Mouse (Mus musculus) heart, embryonic 12.5 days (tissue): Measurements from ENCODE around the gene Cpxm1. TPM values are rescaled to one million over a fixed set of nuclear protein-coding genes. Genes with fewer than 3 reads are reported as not detected.
A peak's percentile ranks its signal among the peaks of the same experiment; 100 is the strongest.

ENCODE experiments used
- ATAC-seq: fragments of 200-750 bp; cut with Nextera tagmentation; 2 replicates; pipeline ENCODE4 v1.8.0; 2017; ENCODE audit warnings: moderate TSS enrichment, moderate library complexity; ENCODE audit not compliant: insufficient number of reproducible peaks, low FRiP score
- H3K27ac ChIP-seq: fragments of 300-500 bp; sonication (generic); 2 replicates; pipeline ENCODE4 v1.5.1; 2016; ENCODE audit warnings: mild to moderate bottlenecking, moderate library complexity; ENCODE audit not compliant: poor library complexity, severe bottlenecking
- H3K27me3 ChIP-seq: fragments of 300-500 bp; sonication (generic); replicated peaks from 2 replicates; pipeline ENCODE4 v1.6.1; 2016; ENCODE audit warnings: mild to moderate bottlenecking, moderate library complexity
- H3K36me3 ChIP-seq: fragments of 300-500 bp; sonication (generic); 2 replicates; pipeline ENCODE4 v1.6.1; 2016; ENCODE audit warnings: mild to moderate bottlenecking, moderate library complexity
- H3K4me1 ChIP-seq: fragments of 300-500 bp; sonication (generic); replicated peaks from 2 replicates; pipeline ENCODE4 v1.6.1; 2016; ENCODE audit warnings: mild to moderate bottlenecking
- H3K4me2 ChIP-seq: fragments of 300-500 bp; sonication (generic); 2 replicates; pipeline ENCODE4 v1.6.1; 2016; ENCODE audit warnings: mild to moderate bottlenecking, moderate library complexity
- H3K4me3 ChIP-seq: fragments of 300-500 bp; sonication (generic); 2 replicates; pipeline ENCODE4 v1.5.1; 2016; ENCODE audit warnings: mild to moderate bottlenecking
- H3K9ac ChIP-seq: fragments of 300-500 bp; sonication (generic); 2 replicates; pipeline ENCODE4 v1.6.1; 2016; ENCODE audit warnings: mild to moderate bottlenecking, moderate library complexity
- H3K9me3 ChIP-seq: fragments of 300-500 bp; sonication (generic); replicated peaks from 2 replicates; pipeline ENCODE4 v1.6.1; 2016; ENCODE audit warnings: mild to moderate bottlenecking, moderate library complexity
- WGBS: fragments of 180-500 bp; shearing (Covaris S2); methylation state at CpG from one replicate; pipeline ENCODE4 v1.1.7; 2016; 5-methylcytosine and 5-hydroxymethylcytosine counted together
- polyA plus RNA-seq: library from polyadenylated mRNA; unstranded; fragments of >200 nt; fragmentation: Nextera tagmentation; extraction: Ambion mirVana; gene quantifications from 2 replicates; pipeline ENCODE4 v1.2.1, GENCODE M21; 2016

Cpxm1 gene
- polyA plus RNA-seq, 1 experiment from 2014 or later = 33.3 TPM

- no peaks in the 10 kb centered on the region for H3K27me3 ChIP-seq
- peak overlapping the region; percentile 79 for H3K27ac ChIP-seq
- peak overlapping the region; percentile 80 for H3K4me3 ChIP-seq
- peaks cover 13% of the 10 kb centered on the region for H3K4me1 ChIP-seq
- 13% methylated on average over 49 of the region's 49 CpGs for WGBS
- no peaks in the 10 kb centered on the region for H3K9me3 ChIP-seq
- peaks cover 24% of the 10 kb centered on the region for H3K36me3 ChIP-seq
- H3K4me2 ChIP-seq = peak overlapping the region; percentile 78
- peak; percentile 65 for ATAC-seq
- peak overlapping the region; percentile 79 for H3K9ac ChIP-seq
These were observed 26.2 kb upstream of the Cpxm1 start for GRCm38 (mm10) chr2:130423397-130424125.

- H3K36me3 ChIP-seq = peaks cover 26% of the 10 kb centered on the region
- ATAC-seq = no peak
- no peak overlapping the region for H3K4me3 ChIP-seq
- H3K27me3 ChIP-seq = no peaks in the 10 kb centered on the region
- H3K27ac ChIP-seq = no peak overlapping the region
- peaks cover 13% of the 10 kb centered on the region for H3K4me1 ChIP-seq
- no peak overlapping the region for H3K4me2 ChIP-seq
- WGBS = 95% methylated on average over 26 of the region's 26 CpGs
- H3K9ac ChIP-seq = no peak overlapping the region
- H3K9me3 ChIP-seq = no peaks in the 10 kb centered on the region
These were observed 24.6 kb upstream of the Cpxm1 start for GRCm38 (mm10) chr2:130421781-130422620.

- Histone ChIP-seq H3K36me3 (peaks cover 9% of the 10 kb centered on the region), H3K9ac (no peak overlapping the region), H3K27ac (no peak overlapping the region), H3K9me3 (no peaks in the 10 kb centered on the region), H3K27me3 (no peaks in the 10 kb centered on the region), H3K4me1 (peaks cover 3% of the 10 kb centered on the region; the same call in 1 of the 2 replicates), H3K4me2 (no peak overlapping the region), H3K4me3 (no peak overlapping the region)
- ATAC-seq = no peak
- 72% methylated on average over 6 of the region's 6 CpGs for WGBS
These were observed 16.9 kb upstream of the Cpxm1 start for GRCm38 (mm10) chr2:130414094-130414856.

DNA sequence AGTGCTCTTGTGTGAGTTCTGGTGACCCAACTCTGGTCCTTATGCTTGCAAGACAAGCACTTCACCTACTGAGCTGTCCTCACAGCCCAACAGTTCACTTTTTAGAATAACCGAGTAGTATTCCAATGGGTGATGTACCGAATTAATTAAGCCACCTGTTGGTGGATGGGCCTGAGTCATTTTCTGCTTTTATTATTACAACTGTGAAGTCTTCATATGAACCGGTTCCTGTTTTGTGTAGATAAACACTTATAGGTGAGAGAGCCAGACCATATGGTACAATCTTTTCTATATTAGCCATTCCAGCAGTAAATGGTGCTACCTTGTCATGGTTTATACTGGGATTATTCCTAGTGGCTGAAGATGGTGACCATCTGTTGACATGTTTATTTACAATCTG lies 15.4 kb upstream of the Cpxm1 start:
- H3K4me1 ChIP-seq = peaks cover 3% of the 10 kb centered on the region; the same call in 1 of the 2 replicates
- no peak overlapping the region for H3K9ac ChIP-seq
- H3K27me3 ChIP-seq = no peaks in the 10 kb centered on the region
- no peak overlapping the region for H3K27ac ChIP-seq
- H3K36me3 ChIP-seq = no peaks in the 10 kb centered on the region
- no peak overlapping the region for H3K4me3 ChIP-seq
- WGBS = 74% methylated on average over 3 of the region's 3 CpGs
- no peaks in the 10 kb centered on the region for H3K9me3 ChIP-seq
- no peak for ATAC-seq
- no peak overlapping the region for H3K4me2 ChIP-seq

GRCm38 (mm10) chr2:130411558-130412495 lies 14.5 kb upstream of the Cpxm1 start:
- no peaks in the 10 kb centered on the region for H3K9me3 ChIP-seq
- WGBS = 34% methylated on average over 16 of the region's 16 CpGs
- H3K9ac ChIP-seq = no peak overlapping the region
- no peak overlapping the region for H3K4me3 ChIP-seq
- ATAC-seq = no peak
- H3K4me2 ChIP-seq = no peak overlapping the region
- peaks cover 3% of the 10 kb centered on the region; the same call in 1 of the 2 replicates for H3K4me1 ChIP-seq
- H3K27me3 ChIP-seq = 0 out of 2 replicates have a peak, but pooled peaks cover under 1% of the 10 kb centered on the region
- no peak overlapping the region for H3K27ac ChIP-seq
- no peaks in the 10 kb centered on the region for H3K36me3 ChIP-seq

GRCm38 (mm10) chr2:130408194-130408593 lies 10.8 kb upstream of the Cpxm1 start:
- H3K27ac ChIP-seq = no peak overlapping the region
- no peak for ATAC-seq
- H3K4me2 ChIP-seq = no peak overlapping the region

DNA sequence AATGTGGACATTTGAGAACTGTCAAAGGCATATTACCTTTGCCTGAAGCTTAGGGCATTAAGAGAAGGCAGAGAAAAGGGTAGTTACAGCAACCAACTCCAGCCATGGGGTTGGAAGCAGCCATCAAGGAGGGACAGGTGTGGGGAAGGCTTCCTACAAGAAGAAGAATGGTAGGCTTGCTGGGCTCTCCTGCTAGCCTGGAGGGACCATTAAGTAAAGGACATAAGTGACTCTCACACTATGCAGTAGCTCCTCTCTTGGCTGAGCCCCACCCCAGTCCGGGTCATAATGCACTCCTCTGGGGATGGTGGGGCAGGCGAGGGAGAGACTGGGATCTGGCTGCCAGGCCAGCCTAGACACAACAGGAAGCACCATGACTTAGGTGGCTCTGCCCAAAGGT lies 8.8 kb upstream of the Cpxm1 start, which contains the start of gene Tmem239:
Gene Tmem239, plus strand, starts transcription at position 301 of the 400 bp plus-strand sequence.
- no peak within 1 kb of the TSS for H3K4me3 ChIP-seq
- ATAC-seq = 0 out of 2 replicates have a peak, but pooled peaks have one; percentile 18
- 0 out of 2 replicates have a peak, but pooled peaks cover 8% of the 10 kb centered on the region for H3K27me3 ChIP-seq
- no peak within 1 kb of the TSS for H3K27ac ChIP-seq
- H3K9ac ChIP-seq = no peak within 1 kb of the TSS
- H3K9me3 ChIP-seq = no peaks in the 10 kb centered on the region
- no peaks in the 10 kb centered on the region for H3K36me3 ChIP-seq
- no peak within 1 kb of the TSS for H3K4me2 ChIP-seq
- WGBS = 76% methylated on average over 2 of the region's 2 CpGs
- H3K4me1 ChIP-seq = no peaks in the 10 kb centered on the region

More at GRCm38 (mm10) chr2:130408194-130408593, 10.8 kb upstream of the Cpxm1 start:
- no peaks in the 10 kb centered on the region for H3K36me3 ChIP-seq
- H3K4me3 ChIP-seq = no peak overlapping the region
- no peaks in the 10 kb centered on the region for H3K9me3 ChIP-seq
- WGBS = 16% methylated on average over 6 of the region's 6 CpGs
- 0 out of 2 replicates have a peak, but pooled peaks cover 8% of the 10 kb centered on the region for H3K27me3 ChIP-seq
- H3K4me1 ChIP-seq = peaks cover 3% of the 10 kb centered on the region; the same call in 1 of the 2 replicates
- H3K9ac ChIP-seq = no peak overlapping the region

DNA sequence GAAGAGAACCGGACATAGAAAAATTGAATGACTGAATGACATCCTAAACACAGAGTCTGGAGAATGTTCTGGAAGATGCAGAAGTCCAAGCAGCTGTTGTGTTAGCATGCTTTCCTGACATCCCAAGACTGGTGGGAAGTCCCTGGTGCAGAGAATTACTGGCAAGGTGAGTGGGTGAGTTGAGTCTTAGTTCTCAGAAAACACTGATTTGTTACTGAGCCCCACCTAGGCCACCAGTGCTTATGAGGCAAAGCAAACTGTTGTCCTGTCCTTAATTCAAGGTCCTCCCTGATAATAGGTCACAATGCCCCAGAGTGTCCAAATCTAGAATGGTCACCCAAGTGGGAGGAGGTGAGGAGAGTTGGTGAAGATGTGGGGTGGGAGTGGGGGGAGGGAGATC lies 7.6 kb upstream of the Cpxm1 start, which contains the start of the genes Gm28372 and 1700020A23Rik:
Gene Gm28372, plus strand, starts transcription at position 301 of the 400 bp plus-strand sequence.
Gene 1700020A23Rik, plus strand, starts transcription at position 321 of the 400 bp plus-strand sequence.
- H3K9me3 ChIP-seq = no peaks in the 10 kb centered on the region
- 87% methylated on average over 1 of the region's 1 CpGs for WGBS
- ATAC-seq = no peak
- H3K4me2 ChIP-seq = no peak within 1 kb of the TSS
- no peak within 1 kb of the TSS for H3K27ac ChIP-seq
- H3K9ac ChIP-seq = no peak within 1 kb of the TSS
- H3K27me3 ChIP-seq = 0 out of 2 replicates have a peak, but pooled peaks cover 8% of the 10 kb centered on the region
- H3K36me3 ChIP-seq = no peaks in the 10 kb centered on the region
- H3K4me1 ChIP-seq = no peaks in the 10 kb centered on the region
- no peak within 1 kb of the TSS for H3K4me3 ChIP-seq

GRCm38 (mm10) chr2:130401891-130402290 lies 4.5 kb upstream of the Cpxm1 start:
- no peak for ATAC-seq
- Histone ChIP-seq H3K9ac (no peak overlapping the region), H3K9me3 (no peaks in the 10 kb centered on the region), H3K4me2 (no peak overlapping the region), H3K4me3 (no peak overlapping the region), H3K4me1 (0 out of 2 replicates have a peak, but pooled peaks cover 6% of the 10 kb centered on the region), H3K27me3 (0 out of 2 replicates have a peak, but pooled peaks cover 16% of the 10 kb centered on the region), H3K27ac (no peak overlapping the region), H3K36me3 (no peaks in the 10 kb centered on the region)
- WGBS = 70% methylated on average over 4 of the region's 4 CpGs
